Mouse (Mus musculus): ENCODE data around the gene Olfr1449.
"Not testable (repeated sequence)": the region's sequence is repeated elsewhere in the genome, so short reads cannot be mapped to it uniquely, and the experiment has no call there.

Gene Olfr1449

DNA sequence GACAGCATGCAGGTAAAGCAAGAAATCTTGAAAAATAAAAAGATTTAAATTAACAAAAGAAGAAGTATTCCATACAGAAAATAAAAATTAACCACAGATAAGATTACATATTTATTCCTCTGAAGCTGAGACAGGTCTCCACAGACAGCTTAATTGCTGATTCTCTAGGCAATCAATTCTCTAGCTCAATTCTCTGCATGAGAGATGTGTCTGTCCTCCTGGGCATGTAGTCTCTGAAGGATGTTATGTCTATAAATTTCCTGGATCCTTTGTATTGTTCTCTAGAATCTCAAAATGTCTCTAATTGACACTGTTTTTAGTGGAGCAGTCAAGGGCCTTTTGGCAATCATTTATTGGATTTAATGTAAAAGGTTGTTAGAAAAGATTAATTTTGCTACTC lies at the start of gene Olfr1449:
TSS of gene Olfr1449 (plus strand) at position 301 of the 400 bp plus-strand sequence.
- DNase-seq (ENCODE audit: low read depth, low spot score): no peak

DNA sequence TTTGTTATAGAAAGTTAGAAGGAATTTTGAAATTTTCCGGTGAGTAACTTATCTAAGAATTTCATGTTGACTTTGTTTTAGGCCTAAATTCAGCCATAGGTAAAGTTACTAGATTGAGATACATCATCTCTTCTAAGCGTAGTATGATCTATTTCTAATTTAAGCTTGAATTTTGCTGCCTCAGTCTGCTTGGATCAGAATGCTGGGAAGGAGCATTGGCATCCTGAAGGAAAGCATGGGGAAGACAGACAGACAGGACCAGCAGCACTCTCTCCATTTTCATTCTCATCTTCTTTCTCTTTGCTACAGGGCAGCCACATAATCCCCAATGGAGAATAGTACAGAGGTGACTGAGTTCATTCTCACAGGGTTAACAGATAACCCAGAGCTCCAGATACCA lies 47.1 kb upstream of the Olfr1449 start, which contains the start of gene Olfr1445:
TSS of gene Olfr1445 (plus strand) at position 301 of the 400 bp plus-strand sequence.
- DNase-seq (ENCODE audit: low read depth, low spot score): no peak

GRCm38 (mm10) chr19:12893424-12893823 lies 37.2 kb upstream of the Olfr1449 start, which contains the start of gene Olfr1446:
Gene Olfr1446, minus strand, starts transcription at chr19:12893524.
- DNase-seq (ENCODE audit: low read depth, low spot score): no peak

DNA sequence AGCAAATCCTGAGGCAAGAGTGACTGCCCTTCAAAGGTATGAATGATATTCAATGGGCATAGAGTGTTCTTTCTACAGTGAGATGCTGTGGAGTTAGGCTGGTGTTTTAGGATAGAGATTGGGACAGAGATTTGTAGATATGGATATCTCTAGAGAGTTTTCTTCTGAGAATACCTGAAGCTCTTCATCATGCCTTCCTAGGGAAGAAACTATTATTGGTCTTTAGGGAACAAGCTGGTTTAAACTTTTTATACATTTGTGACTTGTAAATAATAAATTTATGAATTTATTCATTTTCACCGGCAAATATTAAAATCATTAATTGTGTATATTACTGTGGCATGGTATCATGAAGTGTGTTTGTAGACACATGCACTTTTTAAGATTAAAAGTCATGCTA lies 27.0 kb upstream of the Olfr1449 start, which contains the start of gene Olfr1447:
TSS of gene Olfr1447 (minus strand) at position 101 of the 400 bp plus-strand sequence.
- DNase-seq (ENCODE audit: low read depth, low spot score): no peak

GRCm38 (mm10) chr19:12924319-12924718 lies 6.3 kb upstream of the Olfr1449 start, which contains the start of gene Olfr1448:
Gene Olfr1448, minus strand, starts transcription at chr19:12924419.
- DNase-seq (ENCODE audit: low read depth, low spot score): no peak

- DNase-seq (ENCODE audit: low read depth, low spot score): no peak
These were observed 19.3 kb downstream of the Olfr1449 start, which contains the start of gene Olfr1450 for GRCm38 (mm10) chr19:12949958-12950357. Gene Olfr1450, plus strand, starts transcription at chr19:12950258.

- DNase-seq (ENCODE audit: low read depth, low spot score): not testable (repeated sequence)
These were observed 39.4 kb downstream of the Olfr1449 start for GRCm38 (mm10) chr19:12970082-12970481.
